Mouse (Mus musculus): ENCODE measurements around the gene Suclg2. TPM values are rescaled to one million over a fixed set of nuclear protein-coding genes. Genes with fewer than 3 reads are reported as not detected.
"Not testable (repeated sequence)": the region's sequence is repeated elsewhere in the genome, so short reads cannot be mapped to it uniquely, and the experiment has no call there.

Suclg2 gene
- polyA plus RNA-seq, 1 experiment from 2014 or later = 83.0 TPM

DNA sequence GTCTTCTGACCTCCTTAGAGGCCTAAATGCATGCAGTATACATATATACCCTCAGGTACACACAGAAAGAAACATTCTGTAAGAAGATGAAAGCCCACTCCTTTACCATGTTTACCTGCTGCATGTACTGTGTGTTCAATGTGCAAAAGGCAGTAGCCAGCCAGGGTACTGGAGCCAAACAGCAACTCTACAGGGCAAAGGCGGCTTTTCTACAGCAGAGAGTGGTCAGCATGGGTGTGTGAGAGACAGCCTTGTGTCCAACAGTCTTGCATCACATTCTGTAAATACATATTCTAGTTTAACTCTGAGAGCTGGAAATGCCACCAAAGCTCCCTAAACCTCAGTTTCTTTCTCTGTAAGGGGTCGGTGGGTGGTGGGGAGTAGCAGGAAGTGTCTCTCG lies 110.5 kb downstream of the Suclg2 start:
- Histone ChIP-seq H3K27me3 (replicated peaks; ENCODE audit: control insufficient read depth, insufficient read depth, low read length) (no peaks in the 10 kb centered on the region), H3K4me2 (no peak overlapping the region), H3K4me1 (replicated peaks; ENCODE audit: control insufficient read depth, insufficient read depth, low read length) (no peaks in the 10 kb centered on the region), H3K36me3 (ENCODE audit: control insufficient read depth, insufficient read depth, low read length) (no peaks in the 10 kb centered on the region), H3K9me3 (ENCODE audit: control insufficient read depth, low read length) (no peaks in the 10 kb centered on the region), H3K9ac (ENCODE audit: low read depth, low read length) (no peak overlapping the region), H3K27ac (ENCODE audit: low read depth, low read length) (no peak overlapping the region), H3K4me3 (ENCODE audit: low read depth, low read length) (no peak overlapping the region)
- ATAC-seq (replicated peaks; ENCODE audit: low FRiP score) = no peak
- no peak for DNase-seq (ENCODE audit: low spot score)
- 81% methylated on average over 3 of the region's 3 CpGs for WGBS

DNA sequence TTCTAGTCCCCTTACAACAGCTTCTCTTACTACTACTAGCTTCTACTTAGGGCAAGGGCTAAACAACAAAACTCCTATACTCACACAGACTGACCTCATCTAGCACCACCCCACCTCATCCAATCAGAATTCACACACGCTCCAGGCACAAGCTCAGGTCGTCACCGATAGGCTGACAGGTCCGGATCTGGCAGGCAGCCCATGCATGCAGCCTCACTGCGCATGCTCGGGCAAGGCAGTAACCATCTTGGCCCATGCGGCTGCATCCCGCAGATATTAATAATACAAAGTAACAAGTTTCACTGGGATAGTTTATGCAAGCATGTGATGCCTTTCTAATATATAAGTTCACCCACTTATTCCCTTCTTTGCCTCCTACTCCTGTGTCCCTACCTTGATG lies 117.9 kb downstream of the Suclg2 start:
- 93% methylated on average over 8 of the region's 8 CpGs for WGBS

DNA sequence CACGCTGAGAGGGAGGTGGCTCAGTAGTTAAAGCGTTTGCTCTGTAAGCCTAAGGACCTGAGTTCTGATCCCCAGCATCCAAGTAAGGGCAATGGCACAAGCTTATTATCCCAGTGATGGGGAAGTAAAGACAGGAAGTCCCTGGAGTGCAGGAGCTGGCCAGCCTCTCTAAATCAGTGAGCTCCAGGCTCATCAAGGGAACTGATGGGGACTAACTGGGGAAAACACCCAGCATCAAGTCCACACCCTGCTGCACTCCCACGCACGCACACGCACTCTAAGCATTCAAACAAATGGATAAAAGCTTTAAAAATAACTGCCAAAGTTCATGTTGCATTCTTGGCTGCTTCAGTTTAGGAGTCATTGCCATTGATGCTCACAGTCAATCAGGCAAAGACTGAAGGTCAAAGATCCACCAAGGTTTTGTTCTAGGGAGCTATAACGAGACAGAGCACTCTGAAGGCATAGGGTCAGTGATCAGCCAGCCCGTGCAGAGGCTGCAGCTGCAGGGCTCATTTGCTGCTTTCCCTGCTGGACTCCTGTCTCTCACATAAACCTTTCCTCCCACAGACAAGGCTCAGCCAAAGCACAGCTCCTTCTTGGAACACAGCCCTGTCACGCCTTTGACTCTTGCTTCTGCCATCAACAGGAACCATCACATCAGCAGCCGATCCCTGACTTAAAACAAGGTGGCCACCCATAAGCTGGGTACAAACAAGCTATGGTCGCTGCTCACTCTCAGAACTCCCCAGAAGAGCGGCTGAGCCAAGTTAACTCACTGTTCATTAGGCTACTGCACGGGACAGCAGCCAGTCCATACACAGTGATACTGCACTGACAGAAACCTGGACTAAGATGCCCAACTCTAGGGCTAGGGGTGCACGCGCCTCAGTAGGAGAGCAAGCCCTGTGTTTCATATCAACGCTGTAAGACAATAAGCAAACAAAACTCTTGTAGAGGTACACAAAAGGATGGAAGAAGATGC lies 121.5 kb downstream of the Suclg2 start:
- H3K27ac ChIP-seq (ENCODE audit: low read depth, low read length) = no peak overlapping the region
- no peaks in the 10 kb centered on the region for H3K36me3 ChIP-seq (ENCODE audit: control insufficient read depth, insufficient read depth, low read length)
- ATAC-seq (replicated peaks; ENCODE audit: low FRiP score) = no peak
- H3K4me1 ChIP-seq (replicated peaks; ENCODE audit: control insufficient read depth, insufficient read depth, low read length) = no peaks in the 10 kb centered on the region
- WGBS = 84% methylated on average over 15 of the region's 15 CpGs
- no peak overlapping the region for H3K9ac ChIP-seq (ENCODE audit: low read depth, low read length)
- no peaks in the 10 kb centered on the region for H3K27me3 ChIP-seq (replicated peaks; ENCODE audit: control insufficient read depth, insufficient read depth, low read length)
- no peak overlapping the region for H3K4me2 ChIP-seq
- no peaks in the 10 kb centered on the region for H3K9me3 ChIP-seq (ENCODE audit: control insufficient read depth, low read length)
- H3K4me3 ChIP-seq (ENCODE audit: low read depth, low read length) = no peak overlapping the region
- DNase-seq (ENCODE audit: low spot score) = no peak

More for the DNA sequence above, 117.9 kb downstream of the Suclg2 start:
- H3K4me1 ChIP-seq (replicated peaks; ENCODE audit: control insufficient read depth, insufficient read depth, low read length); H3K9ac ChIP-seq (ENCODE audit: low read depth, low read length); H3K27me3 ChIP-seq (replicated peaks; ENCODE audit: control insufficient read depth, insufficient read depth, low read length); ATAC-seq (replicated peaks; ENCODE audit: low FRiP score); H3K9me3 ChIP-seq (ENCODE audit: control insufficient read depth, low read length); DNase-seq (ENCODE audit: low spot score); H3K36me3 ChIP-seq (ENCODE audit: control insufficient read depth, insufficient read depth, low read length); H3K4me3 ChIP-seq (ENCODE audit: low read depth, low read length); H3K4me2 ChIP-seq; H3K27ac ChIP-seq (ENCODE audit: low read depth, low read length): not testable (repeated sequence)

DNA sequence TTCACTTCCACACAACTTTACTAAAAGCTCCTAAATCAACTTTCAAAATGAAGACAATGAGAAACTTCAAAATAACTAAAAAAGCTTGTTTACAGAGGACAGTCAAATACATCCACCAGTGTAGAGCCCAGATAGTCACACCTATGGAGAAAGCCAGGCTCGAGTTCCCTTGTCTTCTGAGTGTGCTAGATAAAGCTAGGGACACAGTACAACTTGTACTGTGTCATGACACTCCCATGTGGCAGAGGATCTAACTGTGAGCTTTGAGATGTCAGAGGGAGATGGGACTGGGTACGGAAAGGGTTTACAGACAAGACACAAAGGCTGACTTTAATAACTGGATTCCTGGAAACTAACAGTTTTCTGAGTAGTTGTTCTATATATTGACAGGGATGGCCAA lies 122.7 kb downstream of the Suclg2 start:
- Histone ChIP-seq H3K36me3 (ENCODE audit: control insufficient read depth, insufficient read depth, low read length) (no peaks in the 10 kb centered on the region), H3K27ac (ENCODE audit: low read depth, low read length) (no peak overlapping the region), H3K4me1 (replicated peaks; ENCODE audit: control insufficient read depth, insufficient read depth, low read length) (no peaks in the 10 kb centered on the region), H3K9me3 (ENCODE audit: control insufficient read depth, low read length) (no peaks in the 10 kb centered on the region), H3K4me2 (no peak overlapping the region), H3K9ac (ENCODE audit: low read depth, low read length) (no peak overlapping the region), H3K27me3 (replicated peaks; ENCODE audit: control insufficient read depth, insufficient read depth, low read length) (no peaks in the 10 kb centered on the region), H3K4me3 (ENCODE audit: low read depth, low read length) (no peak overlapping the region)
- ATAC-seq (replicated peaks; ENCODE audit: low FRiP score) (no peak), DNase-seq (ENCODE audit: low spot score) (no peak)
- WGBS = 56% methylated on average over 2 of the region's 2 CpGs

DNA sequence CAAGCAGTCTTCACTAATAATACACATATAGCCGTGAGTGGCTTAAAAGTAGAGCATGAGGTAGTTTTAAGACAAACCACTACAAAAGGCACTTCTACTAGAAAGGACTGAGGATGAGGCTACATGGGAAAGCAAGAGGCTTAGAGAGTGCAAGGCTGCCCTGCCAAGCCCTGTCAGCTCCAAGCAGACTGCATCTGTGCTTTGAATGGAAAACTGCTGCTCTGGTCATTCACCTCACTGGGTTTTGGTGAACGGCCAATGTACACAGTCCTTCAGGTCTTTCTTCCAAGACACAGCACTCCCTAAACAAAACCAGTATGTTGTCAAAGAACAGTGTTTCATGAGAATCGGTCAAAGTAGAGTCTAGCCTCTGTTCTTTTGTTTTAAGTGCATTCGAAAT lies 124.4 kb downstream of the Suclg2 start:
- WGBS = 88% methylated on average over 4 of the region's 4 CpGs

DNA sequence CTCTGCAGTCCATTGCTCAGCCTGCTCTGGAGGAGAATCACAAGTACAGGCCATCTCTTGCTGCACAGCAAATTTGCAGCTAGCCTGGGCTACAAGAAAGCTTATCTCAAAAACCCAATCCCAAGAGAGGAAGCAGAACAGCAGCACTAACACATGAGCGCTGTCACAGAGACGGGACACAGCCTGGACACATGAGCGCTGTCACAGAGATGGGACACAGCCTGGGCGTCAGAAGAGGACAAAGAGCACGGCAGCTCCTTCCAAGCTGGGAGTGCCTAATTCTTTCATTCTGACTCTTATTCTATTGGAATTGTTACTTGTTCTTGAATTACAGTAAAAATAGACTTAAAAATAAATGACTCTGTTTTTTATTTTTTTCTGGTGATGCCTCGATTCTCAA lies 126.2 kb downstream of the Suclg2 start:
- WGBS = 87% methylated on average over 6 of the region's 6 CpGs

More for the DNA sequence above, 124.4 kb downstream of the Suclg2 start:
- H3K9me3 ChIP-seq (ENCODE audit: control insufficient read depth, low read length) = no peaks in the 10 kb centered on the region
- no peaks in the 10 kb centered on the region for H3K4me1 ChIP-seq (replicated peaks; ENCODE audit: control insufficient read depth, insufficient read depth, low read length)
- no peaks in the 10 kb centered on the region for H3K36me3 ChIP-seq (ENCODE audit: control insufficient read depth, insufficient read depth, low read length)
- H3K9ac ChIP-seq (ENCODE audit: low read depth, low read length) = no peak overlapping the region
- no peak overlapping the region for H3K27ac ChIP-seq (ENCODE audit: low read depth, low read length)
- no peak for DNase-seq (ENCODE audit: low spot score)
- H3K4me3 ChIP-seq (ENCODE audit: low read depth, low read length) = no peak overlapping the region
- H3K4me2 ChIP-seq = no peak overlapping the region
- ATAC-seq (replicated peaks; ENCODE audit: low FRiP score) = no peak
- H3K27me3 ChIP-seq (replicated peaks; ENCODE audit: control insufficient read depth, insufficient read depth, low read length) = no peaks in the 10 kb centered on the region

DNA sequence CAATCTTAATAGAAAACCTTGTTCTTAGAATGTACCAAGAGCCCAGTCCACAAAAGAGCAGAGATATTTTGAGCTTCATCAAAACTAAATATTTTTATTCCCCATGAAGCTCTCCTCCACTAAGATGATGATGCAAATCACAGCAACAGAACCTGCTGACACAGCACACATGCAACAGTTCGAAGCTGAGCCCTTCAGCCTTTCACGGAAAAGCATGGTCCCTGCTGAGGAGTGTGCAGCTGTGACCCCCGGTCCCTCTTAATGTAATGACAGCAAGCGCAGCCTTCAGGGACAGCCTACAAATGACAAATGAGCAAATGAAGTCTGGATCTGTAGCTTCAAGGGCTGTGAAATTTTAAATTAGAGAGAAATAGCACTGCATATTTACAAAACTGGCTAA lies 128.1 kb downstream of the Suclg2 start:
- Histone ChIP-seq H3K27me3 (replicated peaks; ENCODE audit: control insufficient read depth, insufficient read depth, low read length) (no peaks in the 10 kb centered on the region), H3K9ac (ENCODE audit: low read depth, low read length) (no peak overlapping the region), H3K4me1 (replicated peaks; ENCODE audit: control insufficient read depth, insufficient read depth, low read length) (no peaks in the 10 kb centered on the region), H3K9me3 (ENCODE audit: control insufficient read depth, low read length) (no peaks in the 10 kb centered on the region), H3K36me3 (ENCODE audit: control insufficient read depth, insufficient read depth, low read length) (no peaks in the 10 kb centered on the region), H3K27ac (ENCODE audit: low read depth, low read length) (no peak overlapping the region), H3K4me3 (ENCODE audit: low read depth, low read length) (no peak overlapping the region), H3K4me2 (no peak overlapping the region)
- WGBS = 83% methylated on average over 4 of the region's 4 CpGs
- ATAC-seq (replicated peaks; ENCODE audit: low FRiP score) (no peak), DNase-seq (ENCODE audit: low spot score) (no peak)

More for the DNA sequence above, 126.2 kb downstream of the Suclg2 start:
- no peak for ATAC-seq (replicated peaks; ENCODE audit: low FRiP score)
- H3K27me3 ChIP-seq (replicated peaks; ENCODE audit: control insufficient read depth, insufficient read depth, low read length) = no peaks in the 10 kb centered on the region
- H3K9ac ChIP-seq (ENCODE audit: low read depth, low read length) = no peak overlapping the region
- no peak overlapping the region for H3K4me2 ChIP-seq
- H3K4me1 ChIP-seq (replicated peaks; ENCODE audit: control insufficient read depth, insufficient read depth, low read length) = no peaks in the 10 kb centered on the region
- H3K9me3 ChIP-seq (ENCODE audit: control insufficient read depth, low read length) = no peaks in the 10 kb centered on the region
- no peak overlapping the region for H3K27ac ChIP-seq (ENCODE audit: low read depth, low read length)
- H3K4me3 ChIP-seq (ENCODE audit: low read depth, low read length) = no peak overlapping the region
- no peak for DNase-seq (ENCODE audit: low spot score)
- H3K36me3 ChIP-seq (ENCODE audit: control insufficient read depth, insufficient read depth, low read length) = no peaks in the 10 kb centered on the region

DNA sequence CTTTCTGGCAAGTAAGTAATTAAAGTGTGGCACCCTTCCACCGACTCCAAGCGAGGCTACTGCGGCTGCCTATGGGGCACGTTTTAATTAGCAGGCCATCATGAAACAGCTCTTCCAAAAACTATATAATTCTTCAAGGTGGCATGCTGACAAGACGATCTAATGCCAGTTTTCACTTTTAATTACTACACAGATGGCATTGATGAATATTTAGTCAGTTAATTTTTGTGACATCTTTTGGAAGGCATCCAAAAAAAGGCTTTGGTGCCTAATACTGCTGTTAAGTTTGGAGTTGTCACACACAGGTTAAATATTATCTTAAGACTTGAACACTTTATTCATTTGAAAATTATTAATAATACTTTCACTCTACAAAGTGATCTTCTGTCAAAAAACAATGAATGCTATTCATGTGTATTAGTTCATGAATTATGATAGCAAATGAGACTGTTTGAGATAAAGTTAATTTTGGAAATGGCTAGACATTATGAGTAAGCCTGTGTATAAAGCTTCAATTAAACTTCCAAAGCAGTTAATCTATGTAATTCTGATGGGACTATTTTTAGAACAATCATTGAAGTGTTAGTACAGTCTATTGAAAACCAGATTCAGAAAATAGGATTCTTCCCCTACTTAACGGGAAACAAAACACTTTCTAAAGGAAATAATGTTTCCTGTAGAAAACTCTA lies 131.3 kb downstream of the Suclg2 start:
- no peak for DNase-seq (ENCODE audit: low spot score)
- Histone ChIP-seq H3K36me3 (ENCODE audit: control insufficient read depth, insufficient read depth, low read length) (0 out of 2 replicates have a peak, but pooled peaks cover 2% of the 10 kb centered on the region), H3K9ac (ENCODE audit: low read depth, low read length) (no peak overlapping the region), H3K4me2 (no peak overlapping the region), H3K27ac (ENCODE audit: low read depth, low read length) (no peak overlapping the region), H3K4me1 (replicated peaks; ENCODE audit: control insufficient read depth, insufficient read depth, low read length) (no peaks in the 10 kb centered on the region), H3K4me3 (ENCODE audit: low read depth, low read length) (no peak overlapping the region), H3K27me3 (replicated peaks; ENCODE audit: control insufficient read depth, insufficient read depth, low read length) (no peaks in the 10 kb centered on the region), H3K9me3 (ENCODE audit: control insufficient read depth, low read length) (no peaks in the 10 kb centered on the region)
- ATAC-seq (replicated peaks; ENCODE audit: low FRiP score) = no peak
- WGBS = 89% methylated on average over 6 of the region's 6 CpGs
